Mouse (Mus musculus) embryonic facial prominence, embryonic 14.5 days (tissue): ENCODE measurements around the gene Hal. TPM values are rescaled to one million over a fixed set of nuclear protein-coding genes. Genes with fewer than 3 reads are reported as not detected.

ENCODE experiments used
- ATAC-seq: fragments of 200-750 bp; cut with Nextera tagmentation; 2 replicates; pipeline ENCODE4 v1.8.0; 2017; ENCODE audit warnings: low read depth, moderate number of reproducible peaks, moderate TSS enrichment
- DNase-seq: peaks from one replicate; pipeline ENCODE4 v3.0.0-alpha.2; 2015; ENCODE audit warnings: low spot score
- H3K27ac ChIP-seq: fragments of 300-500 bp; sonication (generic); replicated peaks from 2 replicates; pipeline ENCODE4 v1.5.1; 2014; ENCODE audit warnings: low read depth, mild to moderate bottlenecking, low read length, moderate library complexity
- H3K27me3 ChIP-seq: fragments of 300-500 bp; sonication (generic); replicated peaks from 2 replicates; pipeline ENCODE4 v1.6.1; 2014; ENCODE audit warnings: low read length; ENCODE audit not compliant: control insufficient read depth, insufficient read depth
- H3K36me3 ChIP-seq: fragments of 300-500 bp; sonication (generic); 2 replicates; pipeline ENCODE4 v1.6.1; 2014; ENCODE audit warnings: low read length, mixed read lengths; ENCODE audit not compliant: control insufficient read depth, insufficient read depth
- H3K4me1 ChIP-seq: fragments of 300-500 bp; sonication (generic); 2 replicates; pipeline ENCODE4 v1.6.1; 2014; ENCODE audit warnings: antibody characterized with exemption, low read length; ENCODE audit not compliant: control insufficient read depth, insufficient read depth
- H3K4me2 ChIP-seq: fragments of 300-500 bp; sonication (generic); 2 replicates; pipeline ENCODE4 v1.6.1; 2014; ENCODE audit warnings: low read depth, mild to moderate bottlenecking, low read length, moderate library complexity, mixed read lengths
- H3K4me3 ChIP-seq: fragments of 300-500 bp; sonication (generic); 2 replicates; pipeline ENCODE4 v1.5.1; 2014; ENCODE audit warnings: low read depth, mild to moderate bottlenecking, low read length
- H3K9ac ChIP-seq: fragments of 300-500 bp; sonication (generic); 2 replicates; pipeline ENCODE4 v1.6.1; 2014; ENCODE audit warnings: low read depth, mild to moderate bottlenecking, low read length, moderate library complexity, mixed read lengths
- H3K9me3 ChIP-seq: fragments of 300-500 bp; sonication (generic); 2 replicates; pipeline ENCODE4 v1.6.1; 2016; ENCODE audit warnings: low read length; ENCODE audit not compliant: control insufficient read depth
- WGBS: fragments of 180-500 bp; shearing (Covaris S2); extraction: QIAGEN DNeasy Blood & Tissue Kit; methylation state at CpG from one replicate; pipeline ENCODE4 v1.1.7; 2014; 5-methylcytosine and 5-hydroxymethylcytosine counted together
- polyA plus RNA-seq: library from polyadenylated mRNA; unstranded; fragments of >200 nt; fragmentation: Nextera tagmentation; extraction: Ambion mirVana; gene quantifications from 2 replicates; pipeline ENCODE4 v1.2.1, GENCODE M21; 2014

Hal gene
- polyA plus RNA-seq, 1 experiment from 2014 or later = 0.61 TPM

DNA sequence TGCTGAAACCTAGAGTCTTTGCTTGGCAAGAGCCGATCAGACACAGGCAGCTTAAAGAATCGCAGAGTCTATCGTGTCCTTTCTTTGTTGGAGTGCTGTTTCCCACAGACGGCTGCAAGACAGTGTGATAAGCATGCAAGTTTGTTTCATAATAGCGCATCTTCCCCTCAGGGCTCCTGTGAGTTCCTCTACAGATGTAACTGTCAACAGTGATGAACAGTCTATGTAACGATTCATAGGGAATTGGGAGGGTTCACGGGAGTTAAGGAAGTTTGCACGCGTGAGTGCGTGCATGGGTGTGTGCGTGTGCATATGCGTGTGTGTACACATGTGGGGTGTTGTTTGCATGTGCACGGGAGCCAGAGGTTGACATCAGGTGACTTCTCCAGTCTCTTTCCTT, 25.0 kb upstream of the Hal start:
- Histone ChIP-seq H3K4me3 (no peak overlapping the region), H3K9ac (no peak overlapping the region), H3K27me3 (no peaks in the 10 kb centered on the region), H3K27ac (no peak overlapping the region), H3K4me2 (no peak overlapping the region), H3K36me3 (peaks cover 78% of the 10 kb centered on the region), H3K4me1 (no peaks in the 10 kb centered on the region), H3K9me3 (no peaks in the 10 kb centered on the region)
- 87% methylated on average over 13 of the region's 13 CpGs for WGBS
- DNase-seq (no peak), ATAC-seq (no peak)

DNA sequence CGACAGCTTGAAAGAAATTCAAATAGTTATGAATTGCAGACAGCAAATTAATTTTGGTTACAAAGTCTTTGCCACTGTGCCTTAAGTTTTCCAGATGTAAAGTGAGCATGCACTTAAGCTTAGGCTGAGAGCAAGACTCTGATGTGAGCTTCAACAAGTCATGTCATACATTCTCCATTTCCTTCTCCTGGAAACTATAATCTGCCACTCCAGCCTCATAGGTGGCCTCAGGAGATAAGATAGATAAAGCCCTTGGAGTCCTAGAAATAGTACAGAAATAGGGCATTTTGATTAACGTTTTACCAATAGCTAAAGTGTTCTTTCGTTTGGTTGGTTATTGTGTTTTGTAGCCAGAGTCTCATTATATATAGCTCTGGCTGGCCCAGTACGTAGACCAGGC, 21.3 kb upstream of the Hal start:
- no peak for DNase-seq
- no peak overlapping the region for H3K9ac ChIP-seq
- no peak overlapping the region for H3K4me2 ChIP-seq
- no peaks in the 10 kb centered on the region for H3K9me3 ChIP-seq
- no peaks in the 10 kb centered on the region for H3K27me3 ChIP-seq
- 91% methylated on average over 4 of the region's 4 CpGs for WGBS
- H3K27ac ChIP-seq = no peak overlapping the region
- H3K36me3 ChIP-seq = peaks cover 76% of the 10 kb centered on the region
- H3K4me1 ChIP-seq = no peaks in the 10 kb centered on the region
- ATAC-seq = no peak
- no peak overlapping the region for H3K4me3 ChIP-seq

DNA sequence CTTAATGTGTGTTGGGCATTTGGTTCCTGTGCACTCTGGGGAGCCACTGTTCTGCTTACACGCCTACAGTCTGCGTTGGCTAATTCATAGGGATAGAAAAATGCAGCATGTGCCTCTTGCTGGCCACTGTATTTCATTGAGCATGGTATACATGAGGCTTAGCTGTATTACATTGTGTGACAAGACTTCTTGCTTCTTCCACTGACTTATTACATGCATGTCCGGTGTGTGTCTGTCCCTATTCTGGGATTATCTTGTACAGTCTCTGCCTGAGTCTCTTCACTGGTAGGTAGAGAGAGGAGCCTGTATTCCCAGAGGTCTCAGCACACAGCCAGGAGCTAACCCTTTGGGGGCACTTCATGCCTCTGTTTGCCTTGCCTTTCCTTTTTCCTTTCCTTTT, 20.8 kb upstream of the Hal start:
- DNase-seq (no peak), ATAC-seq (no peak)
- Histone ChIP-seq H3K4me2 (no peak overlapping the region), H3K9ac (no peak overlapping the region), H3K4me1 (no peaks in the 10 kb centered on the region), H3K27ac (no peak overlapping the region), H3K4me3 (no peak overlapping the region), H3K36me3 (peaks cover 80% of the 10 kb centered on the region), H3K9me3 (no peaks in the 10 kb centered on the region), H3K27me3 (no peaks in the 10 kb centered on the region)
- 98% methylated on average over 3 of the region's 3 CpGs for WGBS

DNA sequence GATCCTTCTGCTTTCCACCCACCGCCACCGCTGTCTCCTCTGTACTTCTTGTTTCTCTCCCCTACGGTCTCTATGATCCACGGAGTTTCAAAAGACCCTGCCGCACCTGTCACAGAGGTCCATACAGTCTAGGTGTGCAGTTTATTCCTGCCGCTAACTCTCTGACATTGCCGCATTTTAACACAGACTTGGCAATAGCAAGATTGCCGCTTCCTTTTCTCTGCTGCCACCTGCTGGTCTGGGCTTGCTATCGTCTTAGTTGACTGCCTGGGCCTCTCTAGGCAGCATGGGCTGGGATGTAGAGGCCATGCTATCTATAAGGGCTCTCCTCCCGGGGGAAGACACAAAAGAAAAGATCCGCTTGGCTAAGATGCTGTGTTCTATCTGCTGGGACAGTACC, 17.2 kb upstream of the Hal start:
- peaks cover 83% of the 10 kb centered on the region for H3K36me3 ChIP-seq
- H3K4me3 ChIP-seq = no peak overlapping the region
- no peaks in the 10 kb centered on the region for H3K4me1 ChIP-seq
- WGBS = 54% methylated on average over 11 of the region's 11 CpGs
- no peak overlapping the region for H3K27ac ChIP-seq
- H3K4me2 ChIP-seq = no peak overlapping the region
- H3K9ac ChIP-seq = no peak overlapping the region
- peak; percentile 77 for ATAC-seq
- no peaks in the 10 kb centered on the region for H3K9me3 ChIP-seq
- no peaks in the 10 kb centered on the region for H3K27me3 ChIP-seq
- peak; percentile 89 for DNase-seq

DNA sequence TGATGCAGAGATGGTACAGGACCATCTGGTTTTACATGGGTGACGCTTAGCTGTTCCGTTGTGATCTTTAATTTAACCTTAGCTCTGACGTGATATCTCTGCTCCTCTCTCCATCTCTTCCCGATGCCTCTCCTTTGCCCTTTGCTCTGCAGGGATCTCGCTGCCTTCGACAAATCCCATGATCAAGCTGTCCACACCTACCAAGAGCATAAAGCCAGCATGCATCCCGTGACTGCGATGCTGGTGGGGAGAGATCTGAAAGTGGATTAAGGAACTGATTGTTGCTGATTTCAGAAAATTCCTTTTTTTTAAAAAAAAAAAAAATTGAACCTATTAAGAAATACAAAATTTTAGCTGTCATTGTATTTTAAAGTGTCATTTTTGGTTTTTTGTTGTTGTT, 4.1 kb upstream of the Hal start:
- WGBS = 86% methylated on average over 8 of the region's 8 CpGs
- H3K4me2 ChIP-seq = no peak overlapping the region
- H3K27me3 ChIP-seq = no peaks in the 10 kb centered on the region
- H3K4me1 ChIP-seq = no peaks in the 10 kb centered on the region
- peaks cover 48% of the 10 kb centered on the region for H3K36me3 ChIP-seq
- H3K27ac ChIP-seq = no peak overlapping the region
- no peak for ATAC-seq
- no peaks in the 10 kb centered on the region for H3K9me3 ChIP-seq
- no peak overlapping the region for H3K4me3 ChIP-seq
- no peak for DNase-seq
- no peak overlapping the region for H3K9ac ChIP-seq

DNA sequence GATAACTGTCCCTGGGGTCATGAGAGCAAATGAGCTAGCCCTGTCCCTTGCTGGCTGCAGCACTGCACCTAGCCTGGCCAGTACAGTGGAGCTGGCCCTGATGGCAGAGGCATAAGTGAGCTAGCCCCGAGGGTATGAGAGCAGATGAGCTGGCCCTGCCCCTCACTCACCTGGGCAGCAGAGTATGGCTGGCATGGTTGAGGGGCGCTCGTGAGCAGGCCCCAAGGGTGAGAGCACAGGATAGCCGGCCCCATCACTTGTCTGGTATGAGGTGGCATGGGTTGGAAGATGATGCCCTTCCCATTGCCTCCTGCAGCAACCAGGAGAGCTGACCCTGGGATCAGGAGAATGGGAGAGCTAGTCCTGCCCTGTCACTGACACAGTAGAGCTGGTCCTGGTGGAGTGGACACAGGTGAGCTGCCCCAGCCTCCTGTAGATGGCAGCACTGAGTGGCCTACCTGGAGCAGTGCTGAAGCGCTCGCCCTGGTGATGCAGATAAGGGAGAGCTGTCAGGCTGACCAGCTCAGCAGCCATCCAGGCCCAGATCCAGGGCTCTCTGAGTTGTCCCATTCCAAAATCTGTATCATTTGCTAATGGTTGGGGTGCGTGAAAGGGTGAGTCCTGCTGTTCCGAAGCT, 3.4 kb upstream of the Hal start:
- Histone ChIP-seq H3K9me3 (no peaks in the 10 kb centered on the region), H3K4me3 (no peak overlapping the region), H3K9ac (no peak overlapping the region), H3K27ac (no peak overlapping the region), H3K27me3 (no peaks in the 10 kb centered on the region), H3K4me2 (no peak overlapping the region), H3K36me3 (peaks cover 42% of the 10 kb centered on the region), H3K4me1 (no peaks in the 10 kb centered on the region)
- DNase-seq = no peak
- WGBS = 85% methylated on average over 8 of the region's 8 CpGs
- peak; percentile 54; the same call in 1 of the 2 replicates for ATAC-seq

DNA sequence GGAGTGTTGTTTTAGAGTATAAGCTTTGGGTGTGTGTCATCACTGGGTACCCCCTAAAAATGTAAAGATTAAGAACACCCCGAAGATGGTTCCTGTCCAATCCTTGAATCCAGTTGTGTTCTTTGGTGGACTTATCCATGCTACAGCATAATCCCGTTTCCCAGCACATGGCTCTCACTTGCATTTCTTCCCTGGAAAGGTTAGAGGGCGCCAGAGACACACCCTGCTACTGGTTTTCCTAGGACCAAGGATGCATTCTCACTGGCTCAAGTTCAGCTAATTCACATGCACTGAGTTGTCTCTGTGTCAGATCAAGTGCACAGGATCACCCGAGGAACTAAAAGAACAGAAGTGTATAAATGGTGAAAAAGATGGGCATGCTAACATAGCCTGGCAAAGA, 1.9 kb upstream of the Hal start:
- Histone ChIP-seq H3K9me3 (no peaks in the 10 kb centered on the region), H3K4me1 (no peaks in the 10 kb centered on the region), H3K36me3 (peaks cover 27% of the 10 kb centered on the region), H3K27ac (no peak overlapping the region), H3K4me3 (no peak overlapping the region), H3K9ac (no peak overlapping the region), H3K4me2 (no peak overlapping the region), H3K27me3 (no peaks in the 10 kb centered on the region)
- ATAC-seq (no peak), DNase-seq (peak; percentile 68)
- WGBS = 24% methylated on average over 4 of the region's 4 CpGs

DNA sequence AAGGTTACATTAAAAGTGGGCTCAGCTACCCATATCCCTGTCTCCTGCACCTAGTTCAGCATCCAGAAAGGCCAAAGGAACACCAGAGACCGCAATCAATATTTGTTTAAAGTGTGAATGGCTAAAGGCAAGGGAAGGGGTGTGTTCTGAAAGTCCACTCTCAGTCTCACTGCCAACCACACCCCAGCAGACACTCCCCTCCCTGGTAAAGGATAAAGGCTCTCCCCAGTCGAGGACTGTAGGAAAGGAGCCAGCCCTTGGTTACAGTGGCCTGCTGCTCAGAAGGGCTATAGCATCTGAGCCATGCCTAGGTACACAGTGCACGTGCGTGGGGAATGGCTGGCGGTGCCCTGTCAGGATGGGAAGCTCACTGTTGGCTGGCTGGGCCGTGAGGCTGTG, 259 bp downstream of the Hal start:
- DNase-seq (no peak), ATAC-seq (no peak)
- Histone ChIP-seq H3K4me1 (no peaks in the 10 kb centered on the region), H3K9ac (no peak overlapping the region), H3K4me3 (no peak overlapping the region), H3K9me3 (no peaks in the 10 kb centered on the region), H3K27me3 (no peaks in the 10 kb centered on the region), H3K4me2 (no peak overlapping the region), H3K27ac (no peak overlapping the region), H3K36me3 (peaks cover 7% of the 10 kb centered on the region; the same call in 1 of the 2 replicates)
- WGBS = 72% methylated on average over 6 of the region's 6 CpGs

DNA sequence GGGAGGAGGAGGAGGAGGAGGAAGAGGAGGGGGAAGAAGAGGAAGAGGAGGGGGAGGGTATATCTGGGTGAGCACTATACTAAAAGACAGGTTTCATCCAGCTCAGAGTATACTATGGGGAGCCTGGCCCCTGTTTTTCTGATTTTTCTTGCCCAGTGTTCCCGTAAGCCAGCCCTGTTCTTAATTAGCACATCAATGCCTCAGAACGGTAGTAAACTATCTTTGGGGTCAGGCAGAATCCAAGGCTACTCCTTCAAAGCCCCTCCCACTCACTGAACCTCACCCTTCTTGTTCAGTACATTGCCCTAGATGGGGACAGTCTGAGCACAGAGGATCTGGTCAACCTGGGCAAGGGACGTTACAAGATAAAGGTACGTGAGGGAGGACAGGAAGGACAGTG, 1.9 kb downstream of the Hal start:
- Histone ChIP-seq H3K36me3 (no peaks in the 10 kb centered on the region; the same call in 1 of the 2 replicates), H3K4me3 (no peak overlapping the region), H3K4me2 (no peak overlapping the region), H3K4me1 (no peaks in the 10 kb centered on the region), H3K27ac (no peak overlapping the region), H3K27me3 (no peaks in the 10 kb centered on the region), H3K9ac (no peak overlapping the region), H3K9me3 (no peaks in the 10 kb centered on the region)
- ATAC-seq (no peak), DNase-seq (no peak)
- 54% methylated on average over 4 of the region's 4 CpGs for WGBS
